Mouse (Mus musculus): ENCODE results near the gene Saa2.

DNA sequence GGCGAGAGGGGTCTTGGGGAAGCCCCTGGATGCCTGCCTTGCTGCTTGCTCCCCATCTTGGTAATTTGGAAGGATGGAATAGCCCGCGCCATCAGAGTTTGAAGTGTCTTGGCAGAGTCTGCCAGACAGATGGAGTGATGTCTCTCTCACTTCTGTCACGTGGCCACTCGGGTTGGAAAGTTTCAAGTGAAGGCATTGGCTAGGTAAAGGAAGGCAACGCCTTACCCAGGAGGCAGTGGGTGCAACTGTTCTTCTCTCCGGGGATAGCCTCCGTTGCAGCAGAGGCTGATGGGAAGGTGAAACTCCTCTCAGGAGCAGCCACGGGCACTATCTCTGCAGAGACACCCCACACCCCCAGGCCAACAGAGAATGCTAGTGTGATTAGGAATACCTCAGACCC, 31.1 kb upstream of the Saa2 start:
- TF ChIP-seq CTCF (IDR thresholded peaks at IDR 0.05; ENCODE audit: low read depth, low read length): no peak
- no peak for TF ChIP-seq POLR2A (IDR thresholded peaks at IDR 0.05; ENCODE audit: extremely low read depth, insufficient read depth, low read length)

All from liver, adult 2 months (tissue).